Mouse (Mus musculus) adrenal gland, postnatal 14 days (tissue): ENCODE data around the gene Ptgds. TPM values are rescaled to one million over a fixed set of nuclear protein-coding genes. Genes with fewer than 3 reads are reported as not detected.
A peak's percentile ranks its signal among the peaks of the same experiment; 100 is the strongest.

ENCODE experiments used
- DNase-seq: peaks from one replicate; pipeline ENCODE4 v3.0.0; 2021; ENCODE audit warnings: mixed read lengths
- total RNA-seq: library from RNA; stranded (reverse); gene quantifications from 2 replicates; pipeline ENCODE4 v1.2.3, GENCODE M21; 2021

The Ptgds gene
- total RNA-seq, 1 experiment from 2014 or later: 8.7 TPM

- DNase-seq: no peak
These were observed 10.7 kb upstream of the Ptgds start for GRCm38 (mm10) chr2:25480541-25480940.

- DNase-seq: peak; percentile 55
These were observed 9.9 kb upstream of the Ptgds start for GRCm38 (mm10) chr2:25479551-25480311.

- peak; percentile 78 for DNase-seq
These were observed 8.3 kb upstream of the Ptgds start for GRCm38 (mm10) chr2:25477967-25478675.

- no peak for DNase-seq
These were observed 7.7 kb upstream of the Ptgds start for GRCm38 (mm10) chr2:25477541-25477940.

GRCm38 (mm10) chr2:25472550-25472949, 2.7 kb upstream of the Ptgds start:
- DNase-seq: no peak

GRCm38 (mm10) chr2:25468962-25469915, 607 bp downstream of the Ptgds start:
- DNase-seq: no peak

- DNase-seq: no peak
These were observed 2.1 kb downstream of the Ptgds start for GRCm38 (mm10) chr2:25467606-25468303.

GRCm38 (mm10) chr2:25465816-25466635, 3.8 kb downstream of the Ptgds start:
- peak; percentile 39 for DNase-seq

- DNase-seq: no peak
These were observed 4.6 kb downstream of the Ptgds start for GRCm38 (mm10) chr2:25465256-25465655.

- no peak for DNase-seq
These were observed 6.2 kb downstream of the Ptgds start for GRCm38 (mm10) chr2:25463630-25464029.

- no peak for DNase-seq
These were observed 8.4 kb downstream of the Ptgds start for GRCm38 (mm10) chr2:25461407-25461806.

- peak; percentile 95 for DNase-seq
These were observed 9.1 kb downstream of the Ptgds start, which contains the start of gene Paxx for GRCm38 (mm10) chr2:25460551-25461309. Gene Paxx (minus strand): TSS chr2:25461094.

GRCm38 (mm10) chr2:25460135-25460534, 9.7 kb downstream of the Ptgds start:
- DNase-seq: peak; percentile 38

GRCm38 (mm10) chr2:25458911-25459310, 10.9 kb downstream of the Ptgds start:
- peak; percentile 47 for DNase-seq

GRCm38 (mm10) chr2:25457022-25457896, 12.6 kb downstream of the Ptgds start:
- no peak for DNase-seq

- no peak for DNase-seq
These were observed 13.5 kb downstream of the Ptgds start, which contains the start of gene Clic3 for GRCm38 (mm10) chr2:25456205-25456953. Gene Clic3 (plus strand): TSS chr2:25456838.

- no peak for DNase-seq
These were observed 16.9 kb downstream of the Ptgds start for GRCm38 (mm10) chr2:25452951-25453350.
